Mouse (Mus musculus) stomach, postnatal 0 days (tissue): ENCODE data around the gene Coa5.

ENCODE experiments used
- CTCF ChIP-seq: IDR thresholded peaks from 2 replicates; pipeline ENCODE4 v1.5.1; 2016; ENCODE audit warnings: antibody characterized with exemption, low read depth, mild to moderate bottlenecking, moderate library complexity
- EP300 ChIP-seq: optimal IDR thresholded peaks from 2 replicates; pipeline ENCODE3; 2016; ENCODE audit warnings: antibody characterized with exemption

- TF ChIP-seq CTCF: no peak
- TF ChIP-seq EP300: no peak
Measured at GRCm38 (mm10) chr1:37396481-37396880, 33.4 kb downstream of the Coa5 start.
